Mouse (Mus musculus): Measurements from ENCODE around the gene Pstk.
"Not testable (repeated sequence)": the region's sequence is repeated elsewhere in the genome, so short reads cannot be mapped to it uniquely, and the experiment has no call there.

Pstk gene

GRCm38 (mm10) chr7:131416742-131417141, 45.8 kb downstream of the Pstk start:
- not testable (repeated sequence) for DNase-seq

- DNase-seq = no peak
These were observed 46.7 kb downstream of the Pstk start for GRCm38 (mm10) chr7:131417605-131418004.

- DNase-seq = no peak
These were observed 54.0 kb downstream of the Pstk start for GRCm38 (mm10) chr7:131424912-131425311.

GRCm38 (mm10) chr7:131427331-131427730, 56.4 kb downstream of the Pstk start:
- DNase-seq = no peak

- DNase-seq = peak; percentile 55
These were observed 61.3 kb downstream of the Pstk start for GRCm38 (mm10) chr7:131432244-131432643.

GRCm38 (mm10) chr7:131434276-131434675, 63.3 kb downstream of the Pstk start:
- DNase-seq = no peak

GRCm38 (mm10) chr7:131437051-131437450, 66.1 kb downstream of the Pstk start:
- DNase-seq = no peak

Measured in right cerebral cortex, adult 18-20 months (tissue).